Mouse (Mus musculus): ENCODE data around the gene 1700018B08Rik. TPM values are rescaled to one million over a fixed set of nuclear protein-coding genes. Genes with fewer than 3 reads are reported as not detected.

Gene 1700018B08Rik
- polyA plus RNA-seq, 1 experiment: not detected

DNA sequence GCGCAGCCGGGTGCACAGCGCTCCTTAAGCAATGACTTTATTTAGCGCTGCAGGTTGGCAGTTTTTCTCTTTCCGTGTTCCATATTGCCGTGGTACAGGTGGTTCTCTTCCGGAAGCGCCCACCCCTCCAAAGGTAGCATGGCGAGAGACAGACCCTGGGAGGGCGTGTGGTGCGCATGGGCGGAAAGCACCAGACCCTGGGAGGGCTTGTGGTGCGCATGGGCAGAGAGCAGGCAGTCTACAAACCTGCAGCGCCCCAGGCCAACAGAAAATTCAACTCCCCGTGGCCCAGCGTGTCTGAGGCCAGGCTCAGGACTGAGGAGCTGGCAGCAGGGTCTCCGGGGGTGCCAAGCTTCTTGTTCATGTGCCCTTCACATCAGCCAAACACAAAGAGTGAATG is 26.7 kb upstream of the 1700018B08Rik start:
- H3K4me3 ChIP-seq (replicated peaks; ENCODE audit: control insufficient read depth, low read depth, low read length): peak overlapping the region; percentile 50
- peaks cover 2% of the 10 kb centered on the region; the same call in 1 of the 2 replicates for H3K4me1 ChIP-seq (ENCODE audit: control insufficient read depth, insufficient read depth, low read length)
- WGBS: 58% methylated on average over 17 of the region's 17 CpGs
- peak; percentile 29; the same call in 1 of the 2 replicates for TF ChIP-seq POLR2A (IDR thresholded peaks at IDR 0.05; ENCODE audit: borderline replicate concordance, control insufficient read depth, low read depth, low read length)
- TF ChIP-seq CTCF (IDR thresholded peaks at IDR 0.05; ENCODE audit: control insufficient read depth, insufficient read depth, low read length): no peak
- peak overlapping the region; percentile 82 for H3K27ac ChIP-seq (ENCODE audit: control insufficient read depth, insufficient read depth, low read depth, low read length, poor library complexity)

GRCm38 (mm10) chr8:121570335-121570734 is 26.2 kb upstream of the 1700018B08Rik start:
- 35% methylated on average over 21 of the region's 21 CpGs for WGBS
- TF ChIP-seq CTCF (IDR thresholded peaks at IDR 0.05; ENCODE audit: control insufficient read depth, insufficient read depth, low read length): no peak
- no peak for TF ChIP-seq POLR2A (IDR thresholded peaks at IDR 0.05; ENCODE audit: borderline replicate concordance, control insufficient read depth, low read depth, low read length)
- peaks cover 2% of the 10 kb centered on the region; the same call in 1 of the 2 replicates for H3K4me1 ChIP-seq (ENCODE audit: control insufficient read depth, insufficient read depth, low read length)
- peak overlapping the region; percentile 50 for H3K4me3 ChIP-seq (replicated peaks; ENCODE audit: control insufficient read depth, low read depth, low read length)
- H3K27ac ChIP-seq (ENCODE audit: control insufficient read depth, insufficient read depth, low read depth, low read length, poor library complexity): peak overlapping the region; percentile 82

DNA sequence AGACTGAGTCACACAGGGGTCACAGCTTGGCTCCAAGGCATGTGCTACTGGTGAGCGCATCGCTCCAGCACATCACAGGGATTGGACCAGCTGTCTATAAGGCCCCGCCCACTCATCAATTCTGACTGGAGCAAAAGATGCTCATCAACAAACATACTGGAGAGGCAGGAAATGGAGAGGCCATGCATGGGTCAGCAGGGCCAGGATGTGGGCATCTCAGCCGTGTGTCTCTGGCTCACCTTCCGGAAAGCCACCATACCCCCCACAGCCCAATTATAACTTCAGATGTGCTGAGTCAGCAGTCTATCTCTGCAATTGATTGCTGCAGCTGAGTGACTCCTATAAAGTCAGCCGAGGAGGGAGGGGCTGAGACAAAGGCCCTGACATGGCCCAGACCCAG is 24.2 kb upstream of the 1700018B08Rik start:
- H3K4me3 ChIP-seq (replicated peaks; ENCODE audit: control insufficient read depth, low read depth, low read length): no peak overlapping the region
- peaks cover 2% of the 10 kb centered on the region; the same call in 1 of the 2 replicates for H3K4me1 ChIP-seq (ENCODE audit: control insufficient read depth, insufficient read depth, low read length)
- WGBS: 67% methylated on average over 6 of the region's 6 CpGs
- TF ChIP-seq CTCF (IDR thresholded peaks at IDR 0.05; ENCODE audit: control insufficient read depth, insufficient read depth, low read length) (no peak), POLR2A (IDR thresholded peaks at IDR 0.05; ENCODE audit: borderline replicate concordance, control insufficient read depth, low read depth, low read length) (no peak)
- H3K27ac ChIP-seq (ENCODE audit: control insufficient read depth, insufficient read depth, low read depth, low read length, poor library complexity): no peak overlapping the region

DNA sequence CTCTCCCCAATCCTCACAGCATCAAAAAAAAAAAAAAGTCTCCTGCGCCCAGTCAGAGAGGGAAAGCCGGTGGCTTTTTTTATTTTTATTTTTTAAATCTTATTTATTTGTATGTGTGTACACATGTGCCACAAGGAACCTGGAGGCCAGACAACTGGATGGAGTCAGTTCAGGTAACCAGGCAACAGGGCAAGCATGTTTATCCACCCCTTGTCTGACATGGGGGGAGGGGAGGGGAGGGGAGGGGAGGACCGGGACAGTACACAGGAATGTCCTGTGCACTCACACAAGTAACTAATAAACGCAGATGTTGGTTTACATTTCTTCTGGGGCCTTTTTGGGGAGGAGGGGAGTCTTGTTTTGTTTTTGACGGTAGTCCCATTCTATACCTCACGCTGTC is 19.6 kb upstream of the 1700018B08Rik start:
- Histone ChIP-seq H3K4me1 (ENCODE audit: control insufficient read depth, insufficient read depth, low read length) (no peaks in the 10 kb centered on the region), H3K27ac (ENCODE audit: control insufficient read depth, insufficient read depth, low read depth, low read length, poor library complexity) (no peak overlapping the region), H3K4me3 (replicated peaks; ENCODE audit: control insufficient read depth, low read depth, low read length) (no peak overlapping the region)
- 89% methylated on average over 6 of the region's 6 CpGs for WGBS
- no peak for TF ChIP-seq CTCF (IDR thresholded peaks at IDR 0.05; ENCODE audit: control insufficient read depth, insufficient read depth, low read length)
- no peak for TF ChIP-seq POLR2A (IDR thresholded peaks at IDR 0.05; ENCODE audit: borderline replicate concordance, control insufficient read depth, low read depth, low read length)

- WGBS: 82% methylated on average over 9 of the region's 9 CpGs
These were observed 18.8 kb upstream of the 1700018B08Rik start for GRCm38 (mm10) chr8:121562941-121563351.

GRCm38 (mm10) chr8:121561636-121562345 is 17.7 kb upstream of the 1700018B08Rik start:
- WGBS: 85% methylated on average over 16 of the region's 16 CpGs
- Histone ChIP-seq H3K4me1 (ENCODE audit: control insufficient read depth, insufficient read depth, low read length) (no peaks in the 10 kb centered on the region), H3K27ac (ENCODE audit: control insufficient read depth, insufficient read depth, low read depth, low read length, poor library complexity) (no peak overlapping the region), H3K4me3 (replicated peaks; ENCODE audit: control insufficient read depth, low read depth, low read length) (no peak overlapping the region)
- TF ChIP-seq POLR2A (IDR thresholded peaks at IDR 0.05; ENCODE audit: borderline replicate concordance, control insufficient read depth, low read depth, low read length) (no peak), CTCF (IDR thresholded peaks at IDR 0.05; ENCODE audit: control insufficient read depth, insufficient read depth, low read length) (no peak)

More at GRCm38 (mm10) chr8:121562941-121563351, 18.8 kb upstream of the 1700018B08Rik start:
- no peak for TF ChIP-seq POLR2A (IDR thresholded peaks at IDR 0.05; ENCODE audit: borderline replicate concordance, control insufficient read depth, low read depth, low read length)
- TF ChIP-seq CTCF (IDR thresholded peaks at IDR 0.05; ENCODE audit: control insufficient read depth, insufficient read depth, low read length): no peak
- no peak overlapping the region; the same call in 1 of the 2 replicates for H3K27ac ChIP-seq (ENCODE audit: control insufficient read depth, insufficient read depth, low read depth, low read length, poor library complexity)
- no peaks in the 10 kb centered on the region for H3K4me1 ChIP-seq (ENCODE audit: control insufficient read depth, insufficient read depth, low read length)
- H3K4me3 ChIP-seq (replicated peaks; ENCODE audit: control insufficient read depth, low read depth, low read length): no peak overlapping the region

DNA sequence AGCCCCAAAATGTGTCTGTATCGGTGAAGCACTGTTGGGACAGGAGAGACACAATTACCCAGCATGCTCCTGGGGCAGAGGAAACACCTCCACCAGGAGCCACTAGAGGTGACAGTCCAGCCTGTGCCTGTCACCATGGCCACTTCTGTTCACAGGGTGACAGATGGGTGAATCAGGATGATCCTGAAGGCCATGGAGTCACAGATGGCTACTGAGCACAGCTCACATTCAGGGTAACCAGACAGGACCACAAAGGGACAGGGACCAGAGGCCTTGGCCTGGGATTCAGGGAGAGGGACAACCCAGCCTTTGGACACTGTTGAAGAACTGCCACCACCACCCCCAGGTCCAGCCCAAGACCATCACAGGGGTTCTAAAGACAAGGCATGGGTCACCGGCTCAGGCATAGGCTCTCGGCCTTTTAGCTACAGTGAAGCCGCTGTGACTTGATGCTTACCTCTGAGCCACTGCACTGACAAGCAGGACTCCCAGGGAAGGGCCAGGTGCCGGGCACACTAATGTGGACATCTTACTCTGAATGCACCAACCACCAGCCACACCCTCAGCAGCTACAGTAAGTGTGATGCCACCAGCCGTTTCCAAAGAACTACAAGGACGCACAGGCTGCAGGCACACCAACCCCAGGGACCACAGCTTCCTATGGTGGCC is 16.4 kb upstream of the 1700018B08Rik start:
- Histone ChIP-seq H3K4me1 (ENCODE audit: control insufficient read depth, insufficient read depth, low read length) (no peaks in the 10 kb centered on the region), H3K4me3 (replicated peaks; ENCODE audit: control insufficient read depth, low read depth, low read length) (no peak overlapping the region), H3K27ac (ENCODE audit: control insufficient read depth, insufficient read depth, low read depth, low read length, poor library complexity) (no peak overlapping the region)
- WGBS: 88% methylated on average over 7 of the region's 7 CpGs
- TF ChIP-seq CTCF (IDR thresholded peaks at IDR 0.05; ENCODE audit: control insufficient read depth, insufficient read depth, low read length): no peak
- TF ChIP-seq POLR2A (IDR thresholded peaks at IDR 0.05; ENCODE audit: borderline replicate concordance, control insufficient read depth, low read depth, low read length): no peak

GRCm38 (mm10) chr8:121559801-121560200 is 15.7 kb upstream of the 1700018B08Rik start:
- WGBS: 88% methylated on average over 12 of the region's 12 CpGs
- TF ChIP-seq CTCF (IDR thresholded peaks at IDR 0.05; ENCODE audit: control insufficient read depth, insufficient read depth, low read length) (no peak), POLR2A (IDR thresholded peaks at IDR 0.05; ENCODE audit: borderline replicate concordance, control insufficient read depth, low read depth, low read length) (no peak)
- Histone ChIP-seq H3K27ac (ENCODE audit: control insufficient read depth, insufficient read depth, low read depth, low read length, poor library complexity) (no peak overlapping the region), H3K4me3 (replicated peaks; ENCODE audit: control insufficient read depth, low read depth, low read length) (no peak overlapping the region), H3K4me1 (ENCODE audit: control insufficient read depth, insufficient read depth, low read length) (no peaks in the 10 kb centered on the region)
